In genomic region chr13:34818211-34818610, GRCm38 (mm10) we compare ENCODE assay signal across 22 mouse cellular contexts. TPM values are rescaled to one million over a fixed set of nuclear protein-coding genes. Genes with fewer than 3 reads are reported as not detected.
DNase-seq lines count a peak whose midpoint lies in the region; ATAC-seq and TF ChIP-seq lines count a peak whose summit lies in the region.
"Had no signal": no experiment of that assay in that cellular context is flagged by ENCODE, and none has a peak within 500 bp of the region (broad histone marks: within the 10 kb centered on the region; RNA-seq: fewer than 3 reads in every experiment).

No protein-coding gene starts in this region.

- no peaks in the 10 kb centered on the region for H3K27me3 ChIP-seq in heart, embryonic 10.5 days (ENCODE audit: insufficient read depth, poor library complexity, severe bottlenecking)
- no peaks in the 10 kb centered on the region for H3K27me3 ChIP-seq in heart, adult 2 months (ENCODE audit: control insufficient read depth, insufficient read depth, low read length)
- H3K27me3 ChIP-seq in lung, embryonic 16.5 days (ENCODE audit: control insufficient read depth, insufficient read depth, low read depth, low read length), result no peaks in the 10 kb centered on the region
- H3K27me3 ChIP-seq in stomach, postnatal 0 days (ENCODE audit: control insufficient read depth, insufficient read depth, low read length), result no peaks in the 10 kb centered on the region; the same call in 1 of the 2 replicates
- H3K27me3 ChIP-seq: embryonic facial prominence, embryonic 12.5 days; forebrain, embryonic 15.5 days; Patski had no signal

- TF ChIP-seq CTCF in heart, adult 2 months (IDR thresholded peaks at IDR 0.05), result no peak
- TF ChIP-seq CTCF in lung, adult 2 months (IDR thresholded peaks at IDR 0.05; ENCODE audit: insufficient read depth, low read length), result no peak
- no peak for TF ChIP-seq CTCF in stomach, postnatal 0 days (IDR thresholded peaks at IDR 0.05; ENCODE audit: low read depth)

- no peaks in the 10 kb centered on the region for H3K79me2 ChIP-seq in heart, adult 2 months (replicated peaks; ENCODE audit: control insufficient read depth, insufficient read depth, low read length)

- no peak overlapping the region for H3K4me2 ChIP-seq in lung, embryonic 16.5 days (ENCODE audit: low read depth, low read length)
- no peak overlapping the region for H3K4me2 ChIP-seq in stomach, postnatal 0 days (replicated peaks; ENCODE audit: low read depth)
- H3K4me2 ChIP-seq: embryonic facial prominence, embryonic 12.5 days; forebrain, embryonic 13.5 days; forebrain, embryonic 15.5 days had no signal

- peak; percentile 53; the same call in 1 of the 2 replicates for ATAC-seq in lung, embryonic 16.5 days (ENCODE audit: low read depth)
- peak; percentile 50; the same call in 1 of the 2 replicates for ATAC-seq in stomach, postnatal 0 days (ENCODE audit: low FRiP score, low TSS enrichment)
- ATAC-seq in megakaryocyte-erythroid progenitor cell, adult 5-6 weeks (replicated peaks; ENCODE audit: low FRiP score, low TSS enrichment, poor library complexity, severe bottlenecking), result no peak
- ATAC-seq: activated CD4-positive, CD25-positive, alpha-beta regulatory T cell, adult 4 months; forebrain, embryonic 13.5 days; forebrain, embryonic 15.5 days; Patski had no signal

- H3K4me3 ChIP-seq in heart, embryonic 10.5 days, result no peak overlapping the region
- H3K4me3 ChIP-seq in heart, adult 2 months, result no peak overlapping the region
- no peak overlapping the region for H3K4me3 ChIP-seq in lung, embryonic 16.5 days (ENCODE audit: low read length)
- H3K4me3 ChIP-seq in lung, adult 2 months (replicated peaks; ENCODE audit: extremely low read depth, low read depth, low read length), result no peak overlapping the region
- H3K4me3 ChIP-seq in stomach, postnatal 0 days (ENCODE audit: low read depth, low read length), result no peak overlapping the region
- H3K4me3 ChIP-seq: embryonic facial prominence, embryonic 10.5 days; embryonic facial prominence, embryonic 12.5 days; forebrain, embryonic 13.5 days; forebrain, embryonic 15.5 days had no signal

- no peak overlapping the region for H3K9ac ChIP-seq in heart, adult 2 months (ENCODE audit: low read depth, low read length)
- no peak overlapping the region for H3K9ac ChIP-seq in lung, embryonic 16.5 days (ENCODE audit: low read length)
- no peak overlapping the region for H3K9ac ChIP-seq in stomach, postnatal 0 days (ENCODE audit: low read length)
- H3K9ac ChIP-seq: embryonic facial prominence, embryonic 12.5 days; forebrain, embryonic 13.5 days; forebrain, embryonic 15.5 days had no signal

- TF ChIP-seq EP300 in heart, adult 2 months (IDR thresholded peaks at IDR 0.05; ENCODE audit: insufficient read depth, low read depth, low read length), result no peak
- no peak for TF ChIP-seq EP300 in stomach, postnatal 0 days (optimal IDR thresholded peaks at IDR 0.05)

- no peaks in the 10 kb centered on the region for H3K36me3 ChIP-seq in heart, embryonic 10.5 days
- no peaks in the 10 kb centered on the region for H3K36me3 ChIP-seq in heart, adult 2 months (ENCODE audit: control insufficient read depth, insufficient read depth, low read length)
- H3K36me3 ChIP-seq in lung, embryonic 16.5 days (ENCODE audit: control insufficient read depth, insufficient read depth, low read length), result no peaks in the 10 kb centered on the region
- H3K36me3 ChIP-seq in stomach, postnatal 0 days (ENCODE audit: control insufficient read depth, insufficient read depth, low read length), result no peaks in the 10 kb centered on the region
- H3K36me3 ChIP-seq: embryonic facial prominence, embryonic 10.5 days; embryonic facial prominence, embryonic 12.5 days; forebrain, embryonic 15.5 days had no signal

- DNase-seq in heart, embryonic 10.5 days (ENCODE audit: low spot score), result peak; percentile 50
- no peak for DNase-seq in heart, adult 2 months
- no peak for DNase-seq in lung, adult 2 months
- peak; percentile 6 for DNase-seq in lung, postnatal 10 days
- no peak for DNase-seq in lung, postnatal 25 days (ENCODE audit: low spot score)
- DNase-seq in stomach, postnatal 0 days (ENCODE audit: low spot score), result no peak
- DNase-seq: adrenal gland, adult 8-10 months; adrenal gland, postnatal 14 days; adrenal gland, postnatal 36 days; cerebellum, adult 11-12 months; cerebellum, adult 2 months; cerebellum, adult 9-10 months; cerebellum, postnatal 10 days; cerebellum, postnatal 25 days had no signal

- peaks cover 15% of the 10 kb centered on the region for H3K4me1 ChIP-seq in heart, embryonic 10.5 days
- H3K4me1 ChIP-seq in heart, adult 2 months (ENCODE audit: control insufficient read depth, insufficient read depth, low read length), result peaks cover 1% of the 10 kb centered on the region
- H3K4me1 ChIP-seq in lung, embryonic 16.5 days (replicated peaks; ENCODE audit: control insufficient read depth, insufficient read depth, low read length), result peaks cover 14% of the 10 kb centered on the region
- no peaks in the 10 kb centered on the region; the same call in 1 of the 2 replicates for H3K4me1 ChIP-seq in lung, adult 2 months (ENCODE audit: control insufficient read depth, insufficient read depth, low read length)
- peaks cover 3% of the 10 kb centered on the region; the same call in 1 of the 2 replicates for H3K4me1 ChIP-seq in stomach, postnatal 0 days (replicated peaks; ENCODE audit: control insufficient read depth, insufficient read depth)

- intact Hi-C loops in heart, adult 2 months (cut with DNase I), result no loop called here

- 78% methylated on average over 5 of the region's 5 CpGs for WGBS in heart, embryonic 10.5 days
- WGBS in heart, adult 2 months, result 72% methylated on average over 5 of the region's 5 CpGs
- 47% methylated on average over 5 of the region's 5 CpGs for WGBS in lung, embryonic 16.5 days
- WGBS in lung, adult 2 months, result 54% methylated on average over 5 of the region's 5 CpGs
- 33% methylated on average over 5 of the region's 5 CpGs for WGBS in stomach, postnatal 0 days

- H3K9me3 ChIP-seq in heart, embryonic 10.5 days, result 0 out of 2 replicates have a peak, but pooled peaks cover 1% of the 10 kb centered on the region
- no peaks in the 10 kb centered on the region for H3K9me3 ChIP-seq in lung, embryonic 16.5 days (ENCODE audit: control insufficient read depth, low read length)
- H3K9me3 ChIP-seq in stomach, postnatal 0 days (ENCODE audit: control insufficient read depth, low read length), result no peaks in the 10 kb centered on the region
- H3K9me3 ChIP-seq: embryonic facial prominence, embryonic 12.5 days; forebrain, embryonic 13.5 days; forebrain, embryonic 15.5 days had no signal

- no peak overlapping the region for H3K27ac ChIP-seq in heart, embryonic 10.5 days
- H3K27ac ChIP-seq in heart, adult 2 months, result no peak overlapping the region
- no peak overlapping the region for H3K27ac ChIP-seq in lung, embryonic 16.5 days (ENCODE audit: low read length)
- H3K27ac ChIP-seq in stomach, postnatal 0 days (replicated peaks), result no peak overlapping the region
- H3K27ac ChIP-seq: embryonic facial prominence, embryonic 10.5 days; embryonic facial prominence, embryonic 12.5 days; forebrain, embryonic 13.5 days; forebrain, embryonic 15.5 days had no signal

- TF ChIP-seq POLR2A in heart, adult 2 months (IDR thresholded peaks at IDR 0.05; ENCODE audit: insufficient read depth, low read depth, low read length), result no peak
- no peak for TF ChIP-seq POLR2A in lung, adult 2 months (IDR thresholded peaks at IDR 0.05; ENCODE audit: borderline replicate concordance, extremely low read depth, low read depth, low read length)

RNA-seq across cellular contexts. Expression of gene Prpf4b, which starts 56.9 kb away (rescaled TPM):
- polyA plus RNA-seq in heart, embryonic 10.5 days (2016; fragmentation: Nextera tagmentation; extraction: Ambion mirVana), result 49.1 and 55.1 TPM in 2 replicates
- total RNA-seq in heart, adult 2 months (2021), result 10 to 100 TPM; 32.1 to 32.8 TPM
- 11.2 and 21.6 TPM in 2 replicates for polyA plus RNA-seq in heart, adult 2 months (2012; rRNA removed)
- polyA plus RNA-seq in lung, embryonic 16.5 days (2015; fragmentation: Nextera tagmentation; extraction: Ambion mirVana), result 65.2 and 70.6 TPM in 2 replicates
- 10.3 and 19.7 TPM in 2 replicates for polyA plus RNA-seq in lung, adult 2 months (2012; rRNA removed)
- polyA plus RNA-seq in stomach, postnatal 0 days (2015; fragmentation: Nextera tagmentation; extraction: Ambion mirVana), result 37.7 and 42.7 TPM in 2 replicates
- total RNA-seq in megakaryocyte-erythroid progenitor cell, adult 5-6 weeks (2014; fragmentation: Nextera tagmentation), result 173 and 238 TPM in 2 replicates
- total RNA-seq in megakaryocyte-erythroid progenitor cell, adult 5-6 weeks (2017), result 269 and 276 TPM in 2 replicates

Comparison
In these comparisons a context has a peak if more than half of its experiments do, and no peak if none do; other contexts are left out.
1. DNase-seq: peak in heart, embryonic 10.5 days (single experiment) and lung, postnatal 10 days (single experiment); none in heart, adult 2 months (0 of 2), lung, adult 2 months (single experiment), lung, postnatal 25 days (single experiment) and stomach, postnatal 0 days (single experiment).